ENCODE assay signal across 9 mouse cellular contexts in genomic region chr1:89069479-89070102, GRCm38 (mm10). TPM values are rescaled to one million over a fixed set of nuclear protein-coding genes. Genes with fewer than 3 reads are reported as not detected.
A peak's percentile ranks its signal among the peaks of the same experiment; 100 is the strongest.
DNase-seq lines count a peak whose midpoint lies in the region; ATAC-seq and TF ChIP-seq lines count a peak whose summit lies in the region.
"Had no signal": no experiment of that assay in that cellular context is flagged by ENCODE, and none has a peak within 500 bp of the region (broad histone marks: within the 10 kb centered on the region; RNA-seq: fewer than 3 reads in every experiment).

No protein-coding gene starts in this region.

- ATAC-seq in embryonic facial prominence, embryonic 11.5 days (replicated peaks; ENCODE audit: insufficient number of reproducible peaks, low FRiP score, low TSS enrichment, low read depth): peak; percentile 5; the same call in 1 of the 2 replicates
- ATAC-seq in heart, embryonic 13.5 days (ENCODE audit: extremely low read depth, insufficient number of reproducible peaks, low FRiP score, low TSS enrichment): no peak
- ATAC-seq in megakaryocyte-erythroid progenitor cell, adult 5-6 weeks (replicated peaks; ENCODE audit: low FRiP score, low TSS enrichment, poor library complexity, severe bottlenecking): peak; percentile 34; the same call in 1 of the 2 replicates

- peak; percentile 60 for DNase-seq in gastrocnemius, adult 18-20 months (ENCODE audit: low spot score)
- DNase-seq in gastrocnemius, postnatal 10 days: no peak
- DNase-seq in embryonic facial prominence, embryonic 11.5 days (ENCODE audit: low spot score): peak; percentile 70
- DNase-seq in left cerebral cortex, postnatal 25 days (ENCODE audit: low spot score in 2 of 2): peak; percentile 40 to 53

- intact Hi-C loops in left cerebral cortex, postnatal 25 days (cut with DNase I): loop anchor here (2.0 to 5.0 kb wide), 3 partner anchors 69 to 312 kb away; no protein-coding TSS in a partner anchor

- H3K4me3 ChIP-seq in E14TG2a.4 (replicated peaks; ENCODE audit: low read length): peak overlapping the region; percentile 49
- H3K4me3 ChIP-seq in embryonic facial prominence, embryonic 11.5 days (ENCODE audit: low read depth, low read length): peak overlapping the region; percentile 79
- peak overlapping the region; percentile 80 for H3K4me3 ChIP-seq in heart, embryonic 13.5 days
- H3K4me3 ChIP-seq in testis, adult 2 months (ENCODE audit: control insufficient read depth, low read depth, low read length): peak overlapping the region; percentile 66

- WGBS in embryonic facial prominence, embryonic 11.5 days: 2% methylated on average over 25 of the region's 25 CpGs
- under 1% methylated on average over 25 of the region's 25 CpGs for WGBS in heart, embryonic 13.5 days

- 0 out of 2 replicates have a peak, but pooled peaks cover 5% of the 10 kb centered on the region for H3K27me3 ChIP-seq in E14TG2a.4 (ENCODE audit: insufficient read depth, low read length)
- H3K27me3 ChIP-seq in embryonic facial prominence, embryonic 11.5 days (ENCODE audit: control insufficient read depth, insufficient read depth, low read length): no peaks in the 10 kb centered on the region
- H3K27me3 ChIP-seq in heart, embryonic 13.5 days (replicated peaks): no peaks in the 10 kb centered on the region
- no peaks in the 10 kb centered on the region for H3K27me3 ChIP-seq in testis, adult 2 months (ENCODE audit: control insufficient read depth, insufficient read depth, low read length)

- peaks cover 56% of the 10 kb centered on the region for H3K4me1 ChIP-seq in E14TG2a.4 (replicated peaks; ENCODE audit: low read depth, low read length)
- H3K4me1 ChIP-seq in embryonic facial prominence, embryonic 11.5 days (ENCODE audit: control insufficient read depth, insufficient read depth, low read length): peaks cover 2% of the 10 kb centered on the region; the same call in 1 of the 2 replicates
- H3K4me1 ChIP-seq in heart, embryonic 13.5 days: peaks cover 47% of the 10 kb centered on the region
- peaks cover 10% of the 10 kb centered on the region for H3K4me1 ChIP-seq in testis, adult 2 months (ENCODE audit: control insufficient read depth, insufficient read depth, low read length)

- peak overlapping the region; percentile 28 for H3K4me2 ChIP-seq in embryonic facial prominence, embryonic 11.5 days (ENCODE audit: low read depth, low read length)
- H3K4me2 ChIP-seq in heart, embryonic 13.5 days: peak overlapping the region; percentile 86

- TF ChIP-seq POLR2A in testis, adult 2 months (IDR thresholded peaks at IDR 0.05; ENCODE audit: control insufficient read depth, low read depth, low read length): peak; percentile 61; the same call in 1 of the 2 replicates

- peak overlapping the region; percentile 57; the same call in 1 of the 2 replicates for H3K27ac ChIP-seq in embryonic facial prominence, embryonic 11.5 days (replicated peaks; ENCODE audit: low read depth, low read length)
- H3K27ac ChIP-seq in heart, embryonic 13.5 days (replicated peaks): peak overlapping the region; percentile 91
- H3K27ac ChIP-seq in testis, adult 2 months (ENCODE audit: control insufficient read depth, insufficient read depth, low read depth, low read length): peak overlapping the region; percentile 40

- H3K9me3 ChIP-seq in E14TG2a.4 (ENCODE audit: low read length): no peaks in the 10 kb centered on the region
- no peaks in the 10 kb centered on the region for H3K9me3 ChIP-seq in embryonic facial prominence, embryonic 11.5 days (replicated peaks; ENCODE audit: control insufficient read depth, low read length)
- peaks cover 3% of the 10 kb centered on the region; the same call in 1 of the 2 replicates for H3K9me3 ChIP-seq in heart, embryonic 13.5 days

- TF ChIP-seq CTCF in E14TG2a.4 (conservative IDR thresholded peaks at IDR 0.05; ENCODE audit: low read length): no peak
- no peak for TF ChIP-seq CTCF in testis, adult 2 months (IDR thresholded peaks at IDR 0.05; ENCODE audit: control insufficient read depth, insufficient read depth, insufficient replicate concordance, low read depth, low read length)

- peaks cover 7% of the 10 kb centered on the region for H3K36me3 ChIP-seq in E14TG2a.4 (ENCODE audit: insufficient read depth, low read length)
- H3K36me3 ChIP-seq in embryonic facial prominence, embryonic 11.5 days (replicated peaks; ENCODE audit: control insufficient read depth, insufficient read depth, low read depth, low read length): no peaks in the 10 kb centered on the region
- H3K36me3 ChIP-seq in heart, embryonic 13.5 days: no peaks in the 10 kb centered on the region
- H3K36me3 ChIP-seq in testis, adult 2 months (ENCODE audit: control insufficient read depth, insufficient read depth, low read length): no peaks in the 10 kb centered on the region
- H3K36me3 ChIP-seq: G1E had no signal

- H3K9ac ChIP-seq in embryonic facial prominence, embryonic 11.5 days (replicated peaks; ENCODE audit: low read length): peak overlapping the region; percentile 35
- H3K9ac ChIP-seq in heart, embryonic 13.5 days: peak overlapping the region; percentile 81

RNA-seq across cellular contexts. Expression of gene Sh3bp4, which starts 0.6 kb away (rescaled TPM):
- 1 to 10 TPM; 2.5 to 3.7 TPM for total RNA-seq in gastrocnemius, adult 18-20 months (2021)
- 10 to 100 TPM in 1 of 2 experiments, 1 to 10 TPM in 1; 7.3 to 10.3 TPM for total RNA-seq in gastrocnemius, postnatal 10 days (2021)
- 22.0 and 25.2 TPM in 2 replicates for polyA plus RNA-seq in embryonic facial prominence, embryonic 11.5 days (2014; fragmentation: Nextera tagmentation; extraction: Ambion mirVana)
- 19.2 and 19.6 TPM in 2 replicates for polyA plus RNA-seq in heart, embryonic 13.5 days (2015; fragmentation: Nextera tagmentation; extraction: Ambion mirVana)
- total RNA-seq in left cerebral cortex, postnatal 25 days (2021): 10 to 100 TPM; 19.5 to 20.6 TPM
- total RNA-seq in megakaryocyte-erythroid progenitor cell, adult 5-6 weeks (2014; fragmentation: Nextera tagmentation): not detected in 2 replicates
- 0.08 TPM in 1 of 2 replicates, not detected in the other for total RNA-seq in megakaryocyte-erythroid progenitor cell, adult 5-6 weeks (2017)
- polyA plus RNA-seq in testis, adult 2 months (2012; rRNA removed): 2.6 and 3.0 TPM in 2 replicates
- total RNA-seq: G1E had no signal
- polyA plus RNA-seq: G1E had no signal

Comparison
In these comparisons a context has a peak if more than half of its experiments do, and no peak if none do; other contexts are left out.
1. H3K27ac ChIP-seq: peak in every context shown above with its lines; median percentile 91 in heart, embryonic 13.5 days; 57 in embryonic facial prominence, embryonic 11.5 days; 40 in testis, adult 2 months.